ENCODE assay signal across 25 mouse cellular contexts in the genomic region with DNA sequence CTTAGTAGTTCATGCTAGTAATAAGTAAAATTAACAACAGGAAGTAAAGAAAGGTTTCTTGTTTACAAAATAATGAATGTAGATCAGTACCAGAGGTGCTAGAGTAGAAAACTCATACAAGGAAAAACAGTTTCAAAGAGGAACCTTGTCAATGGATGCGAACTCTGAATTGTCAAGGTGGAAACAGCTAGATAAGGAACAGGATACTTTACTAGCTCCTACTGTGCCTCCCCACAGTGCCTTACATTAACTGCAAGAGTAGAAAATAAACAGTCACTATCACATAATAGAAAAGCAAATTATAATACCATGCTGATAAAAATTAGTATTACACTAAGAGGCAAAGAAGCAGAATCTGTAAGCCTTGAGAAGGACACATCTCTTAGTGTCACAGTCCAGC. TPM values are rescaled to one million over a fixed set of nuclear protein-coding genes. Genes with fewer than 3 reads are reported as not detected.
DNase-seq lines count a peak whose midpoint lies in the region; ATAC-seq and TF ChIP-seq lines count a peak whose summit lies in the region.
"Had no signal": no experiment of that assay in that cellular context is flagged by ENCODE, and none has a peak within 500 bp of the region (broad histone marks: within the 10 kb centered on the region; RNA-seq: fewer than 3 reads in every experiment).

No protein-coding gene starts in this region.

- H3K4me1 ChIP-seq in liver, embryonic 12.5 days: peaks cover 4% of the 10 kb centered on the region
- H3K4me1 ChIP-seq in liver, postnatal 0 days (ENCODE audit: insufficient read depth): no peaks in the 10 kb centered on the region
- 0 out of 4 replicates have a peak, but pooled peaks cover 0 to under 1% of the 10 kb centered on the region in 2 experiments for H3K4me1 ChIP-seq in liver, embryonic 14.5 days (replicated peaks; ENCODE audit: control insufficient read depth in 2 of 2, insufficient read depth in 2 of 2, low read length in 1 of 2)
- H3K4me1 ChIP-seq: embryonic facial prominence, embryonic 12.5 days; embryonic facial prominence, embryonic 15.5 days; hindbrain, embryonic 12.5 days; hindbrain, embryonic 15.5 days had no signal

- no peak for TF ChIP-seq EP300 in liver, postnatal 0 days (IDR thresholded peaks at IDR 0.05; ENCODE audit: low read depth)
- no peak for TF ChIP-seq EP300 in liver, embryonic 14.5 days (IDR thresholded peaks at IDR 0.05; ENCODE audit: low read depth)

- no peak overlapping the region for H3K4me3 ChIP-seq in liver, embryonic 12.5 days
- H3K4me3 ChIP-seq in liver, postnatal 0 days (ENCODE audit: low read depth, low read length): no peak overlapping the region
- no peak overlapping the region for H3K4me3 ChIP-seq in liver, embryonic 14.5 days (ENCODE audit: insufficient read depth in 1 of 2, low read depth in 2 of 2, low read length in 2 of 2)
- H3K4me3 ChIP-seq: embryonic facial prominence, embryonic 12.5 days; embryonic facial prominence, embryonic 15.5 days; gastrocnemius, adult 2 months; hindbrain, embryonic 12.5 days; hindbrain, embryonic 15.5 days had no signal

- no peak for DNase-seq in liver, postnatal 0 days
- DNase-seq in c-Kit-positive CD71-positive TER-119-negative erythroid progenitor cells, embryonic 14.5 days (ENCODE audit: low read depth): peak; percentile 27
- DNase-seq in liver, embryonic 14.5 days (ENCODE audit: low read depth in 3 of 3, low spot score in 3 of 3): no peak
- no peak for DNase-seq in left cerebral cortex, postnatal 4 days
- DNase-seq in urinary bladder, postnatal 36 days (ENCODE audit: low spot score in 2 of 2): no peak
- DNase-seq in kidney, adult 8-10 months: no peak
- DNase-seq: adrenal gland, adult 2 months; adrenal gland, postnatal 14 days; B cell, adult 2 months; cerebellum, adult 18-20 months; cerebellum, adult 9-10 months; cerebellum, postnatal 14 days; forebrain, postnatal 0 days; gastrocnemius, adult 2 months; gastrocnemius, postnatal 14 days; heart, adult 11 months had no signal

- no peak for TF ChIP-seq CTCF in liver, postnatal 0 days (IDR thresholded peaks at IDR 0.05; ENCODE audit: low read depth)
- TF ChIP-seq CTCF in liver, embryonic 14.5 days (IDR thresholded peaks at IDR 0.05; ENCODE audit: low read depth): no peak

- no peaks in the 10 kb centered on the region for H3K9me3 ChIP-seq in liver, embryonic 12.5 days (replicated peaks)
- no peaks in the 10 kb centered on the region for H3K9me3 ChIP-seq in liver, postnatal 0 days (ENCODE audit: low read length)
- no peaks in the 10 kb centered on the region for H3K9me3 ChIP-seq in liver, embryonic 14.5 days (ENCODE audit: control insufficient read depth, low read length)
- H3K9me3 ChIP-seq: embryonic facial prominence, embryonic 12.5 days; embryonic facial prominence, embryonic 15.5 days; hindbrain, embryonic 12.5 days; hindbrain, embryonic 15.5 days had no signal

- 51% methylated on average over 1 of the region's 1 CpGs for WGBS in liver, embryonic 12.5 days (ENCODE audit: insufficient replicate concordance)
- WGBS in liver, postnatal 0 days (ENCODE audit: insufficient replicate concordance): 71% methylated on average over 1 of the region's 1 CpGs
- 47% methylated on average over 1 of the region's 1 CpGs for WGBS in liver, embryonic 14.5 days (ENCODE audit: insufficient replicate concordance)

- H3K27me3 ChIP-seq in liver, embryonic 12.5 days (replicated peaks): no peaks in the 10 kb centered on the region
- no peaks in the 10 kb centered on the region for H3K27me3 ChIP-seq in liver, postnatal 0 days (ENCODE audit: insufficient read depth, low read length)
- no peaks in the 10 kb centered on the region for H3K27me3 ChIP-seq in liver, embryonic 14.5 days (ENCODE audit: control insufficient read depth, insufficient read depth, low read length)
- H3K27me3 ChIP-seq: CH12.LX; embryonic facial prominence, embryonic 12.5 days; embryonic facial prominence, embryonic 15.5 days; hindbrain, embryonic 12.5 days; hindbrain, embryonic 15.5 days; Patski had no signal

- ATAC-seq in liver, embryonic 12.5 days: peak; percentile 58
- no peak for ATAC-seq in liver, postnatal 0 days
- ATAC-seq in liver, embryonic 14.5 days (ENCODE audit: insufficient read depth): peak; percentile 47; the same call in 1 of the 2 replicates
- ATAC-seq: forebrain, embryonic 14.5 days; forebrain, postnatal 0 days; Patski had no signal

- peaks cover 74% of the 10 kb centered on the region for H3K36me3 ChIP-seq in liver, embryonic 12.5 days
- H3K36me3 ChIP-seq in liver, postnatal 0 days (replicated peaks; ENCODE audit: insufficient read depth, low read length): peaks cover 9% of the 10 kb centered on the region
- H3K36me3 ChIP-seq in liver, embryonic 14.5 days (replicated peaks; ENCODE audit: control insufficient read depth, insufficient read depth, low read depth): peaks cover 16% of the 10 kb centered on the region

- H3K9ac ChIP-seq in liver, embryonic 12.5 days: no peak overlapping the region
- no peak overlapping the region for H3K9ac ChIP-seq in liver, postnatal 0 days (replicated peaks)
- H3K9ac ChIP-seq in liver, embryonic 14.5 days (replicated peaks): no peak overlapping the region
- H3K9ac ChIP-seq: embryonic facial prominence, embryonic 12.5 days; embryonic facial prominence, embryonic 15.5 days; forebrain, postnatal 0 days; hindbrain, embryonic 12.5 days; hindbrain, embryonic 15.5 days had no signal

- H3K27ac ChIP-seq in liver, embryonic 12.5 days: no peak overlapping the region
- no peak overlapping the region for H3K27ac ChIP-seq in liver, postnatal 0 days (ENCODE audit: low read depth)
- no peak overlapping the region for H3K27ac ChIP-seq in liver, embryonic 14.5 days
- H3K27ac ChIP-seq: embryonic facial prominence, embryonic 12.5 days; embryonic facial prominence, embryonic 15.5 days; gastrocnemius, adult 2 months; hindbrain, embryonic 12.5 days; hindbrain, embryonic 15.5 days had no signal

- intact Hi-C loops in left cerebral cortex, postnatal 4 days (cut with DNase I): loop anchor here (5.0 to 10.0 kb wide), 2 partner anchors 783 to 1051 kb away; a partner anchor contains a TSS

- H3K4me2 ChIP-seq in liver, embryonic 12.5 days: no peak overlapping the region
- no peak overlapping the region for H3K4me2 ChIP-seq in liver, postnatal 0 days (ENCODE audit: low read depth, low read length)
- no peak overlapping the region for H3K4me2 ChIP-seq in liver, embryonic 14.5 days (ENCODE audit: low read depth)
- H3K4me2 ChIP-seq: embryonic facial prominence, embryonic 12.5 days; embryonic facial prominence, embryonic 15.5 days; heart, embryonic 11.5 days; hindbrain, embryonic 12.5 days; hindbrain, embryonic 15.5 days had no signal

RNA-seq across cellular contexts. Expression of a gene that starts 14.9 kb away (rescaled TPM):
- 25.3 and 27.9 TPM in 2 replicates for polyA plus RNA-seq in liver, embryonic 12.5 days (2016; fragmentation: Nextera tagmentation; extraction: Ambion mirVana)
- polyA plus RNA-seq in liver, postnatal 0 days (2015; fragmentation: Nextera tagmentation; extraction: Ambion mirVana): 9.9 and 10.2 TPM in 2 replicates
- polyA plus RNA-seq in liver, embryonic 14.5 days (2012; rRNA removed): 3.0 and 4.7 TPM in 2 replicates
- 17.9 and 20.0 TPM in 2 replicates for polyA plus RNA-seq in liver, embryonic 14.5 days (2014; fragmentation: Nextera tagmentation; extraction: Ambion mirVana)
- 10 to 100 TPM; 11.1 to 12.4 TPM for total RNA-seq in left cerebral cortex, postnatal 4 days (2021)

RNA-seq across cellular contexts. Expression of a gene that starts 43.7 kb away (rescaled TPM):
- 14.0 and 18.1 TPM in 2 replicates for polyA plus RNA-seq in liver, embryonic 12.5 days (2016; fragmentation: Nextera tagmentation; extraction: Ambion mirVana)
- polyA plus RNA-seq in liver, postnatal 0 days (2015; fragmentation: Nextera tagmentation; extraction: Ambion mirVana): 38.9 and 39.5 TPM in 2 replicates
- 2.7 and 5.5 TPM in 2 replicates for polyA plus RNA-seq in liver, embryonic 14.5 days (2012; rRNA removed)
- polyA plus RNA-seq in liver, embryonic 14.5 days (2014; fragmentation: Nextera tagmentation; extraction: Ambion mirVana): 17.5 and 18.1 TPM in 2 replicates
- 10 to 100 TPM; 26.4 to 33.8 TPM for total RNA-seq in left cerebral cortex, postnatal 4 days (2021)
